Mouse (Mus musculus) forebrain, postnatal 0 days (tissue): ENCODE measurements around the gene Aif1. TPM values are rescaled to one million over a fixed set of nuclear protein-coding genes. Genes with fewer than 3 reads are reported as not detected.

Experiments used
- ATAC-seq: fragments of 200-750 bp; cut with Nextera tagmentation; 2 replicates; pipeline ENCODE4 v1.8.0; 2017; ENCODE audit warnings: mild to moderate bottlenecking, moderate library complexity
- DNase-seq: peaks from one replicate; pipeline ENCODE4 v3.0.0-alpha.2; 2015
- H3K27ac ChIP-seq: fragments of 300-500 bp; sonication (generic); 2 replicates; pipeline ENCODE4 v1.5.1; 2014; ENCODE audit warnings: low read depth, mild to moderate bottlenecking, antibody characterized with exemption, low read length, moderate library complexity, mixed read lengths
- H3K27me3 ChIP-seq: fragments of 300-500 bp; sonication (generic); 2 replicates; pipeline ENCODE4 v1.6.1; 2014; ENCODE audit warnings: mild to moderate bottlenecking, low read length, mixed read lengths; ENCODE audit not compliant: insufficient read depth
- H3K36me3 ChIP-seq: fragments of 300-500 bp; sonication (generic); 2 replicates; pipeline ENCODE4 v1.6.1; 2014; ENCODE audit warnings: mild to moderate bottlenecking, moderate library complexity; ENCODE audit not compliant: insufficient read depth
- H3K4me1 ChIP-seq: fragments of 300-500 bp; sonication (generic); 2 replicates; pipeline ENCODE4 v1.6.1; 2014; ENCODE audit warnings: antibody characterized with exemption; ENCODE audit not compliant: insufficient read depth
- H3K4me2 ChIP-seq: fragments of 300-500 bp; sonication (generic); 2 replicates; pipeline ENCODE4 v1.6.1; 2014; ENCODE audit warnings: low read depth, mild to moderate bottlenecking, moderate library complexity
- H3K4me3 ChIP-seq: fragments of 300-500 bp; sonication (generic); 2 replicates; pipeline ENCODE4 v1.5.1; 2014; ENCODE audit warnings: low read depth, low read length, mixed read lengths
- H3K9ac ChIP-seq: fragments of 300-500 bp; sonication (generic); 2 replicates; pipeline ENCODE4 v1.6.1; 2014; ENCODE audit warnings: mild to moderate bottlenecking
- H3K9me3 ChIP-seq: fragments of 300-500 bp; sonication (generic); 2 replicates; pipeline ENCODE4 v1.6.1; 2016; ENCODE audit warnings: low read length
- CTCF ChIP-seq: sonication (generic); IDR thresholded peaks from 2 replicates; pipeline ENCODE4 v1.5.1; 2016; ENCODE audit warnings: antibody characterized with exemption, control low read depth, low read depth
- WGBS: fragments of 180-500 bp; shearing (Covaris S2); extraction: QIAGEN DNeasy Blood & Tissue Kit; methylation state at CpG from one replicate; pipeline ENCODE4 v1.1.7; 2014; 5-methylcytosine and 5-hydroxymethylcytosine counted together
- polyA plus RNA-seq: library from polyadenylated mRNA; unstranded; fragments of >200 nt; fragmentation: Nextera tagmentation; extraction: Ambion mirVana; gene quantifications from 2 replicates; pipeline ENCODE4 v1.2.1, GENCODE M21; 2015
- total RNA-seq: library from RNA; depleted of rRNA; stranded (reverse); fragments of >200 nt; gene quantifications from 2 replicates; pipeline ENCODE4 v1.2.3, GENCODE M21; 2014

The Aif1 gene
- total and polyA plus RNA-seq, 2 experiments from 2014 or later: 1.9 to 8.4 TPM

DNA sequence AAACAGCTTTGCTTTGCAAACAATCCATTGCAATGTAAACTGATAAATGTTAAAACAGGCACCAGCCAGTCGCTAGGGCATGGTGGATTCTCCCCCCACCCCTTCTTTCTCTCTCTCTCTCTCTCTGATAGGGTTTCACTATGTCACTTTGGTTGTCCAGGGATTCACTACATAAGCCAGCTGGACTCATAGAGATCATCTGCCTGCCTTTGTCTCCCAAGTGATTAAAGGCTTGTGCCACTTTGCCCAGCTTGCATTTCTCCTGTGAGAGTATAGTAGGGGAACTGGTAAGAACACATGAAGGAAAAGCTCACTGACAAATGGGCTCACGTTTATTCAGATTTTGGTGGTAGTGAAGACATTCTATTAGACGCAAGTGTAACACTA lies 43.7 kb downstream of the Aif1 start:
- ATAC-seq: no peak
- Histone ChIP-seq H3K4me3 (no peak overlapping the region), H3K27ac (no peak overlapping the region), H3K9me3 (no peaks in the 10 kb centered on the region), H3K4me1 (peaks cover 8% of the 10 kb centered on the region), H3K4me2 (no peak overlapping the region), H3K9ac (no peak overlapping the region), H3K27me3 (no peaks in the 10 kb centered on the region), H3K36me3 (no peaks in the 10 kb centered on the region)
- 74% methylated on average over 3 of the region's 3 CpGs for WGBS
- no peak for TF ChIP-seq CTCF
- no peak for DNase-seq

DNA sequence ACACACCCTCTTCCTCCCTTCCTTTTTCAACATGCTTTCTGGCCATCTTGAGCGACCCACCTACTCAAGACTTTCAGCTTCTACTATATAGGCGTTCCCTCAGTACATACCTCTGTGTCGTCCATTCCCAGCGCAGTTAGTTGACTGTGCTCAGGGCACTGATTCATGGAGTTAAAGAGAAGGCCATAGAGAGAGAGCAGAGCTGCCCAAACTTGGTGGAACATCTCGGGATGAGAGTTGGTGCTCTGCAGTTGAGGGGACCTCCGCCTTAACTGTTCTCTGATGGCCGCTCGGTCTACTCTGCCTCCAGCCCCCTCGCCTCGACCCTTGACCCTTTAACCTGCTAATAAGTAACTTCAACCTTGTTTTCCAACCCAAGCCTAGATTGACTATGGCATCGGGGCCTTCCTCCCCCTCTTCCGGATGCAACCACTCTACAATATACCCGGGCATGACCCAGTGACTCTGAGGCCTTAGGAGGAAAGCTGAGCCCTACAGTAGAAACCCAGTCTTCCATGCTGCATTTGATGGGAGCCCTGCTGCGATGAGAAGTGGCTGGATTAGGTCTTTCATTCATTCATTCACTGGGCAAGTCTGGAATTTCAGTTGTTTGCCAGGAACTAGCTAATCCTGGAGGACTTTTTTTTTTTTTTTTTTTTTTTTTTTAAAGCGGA lies 44.2 kb downstream of the Aif1 start, which contains the start of gene Apom:
Gene Apom, minus strand, starts transcription at position 551 of the 674 bp plus-strand sequence.
- no peak for TF ChIP-seq CTCF
- no peak within 1 kb of the TSS for H3K27ac ChIP-seq
- no peaks in the 10 kb centered on the region for H3K36me3 ChIP-seq
- DNase-seq: no peak
- peaks cover 10% of the 10 kb centered on the region for H3K4me1 ChIP-seq
- no peak for ATAC-seq
- H3K9ac ChIP-seq: no peak within 1 kb of the TSS
- 82% methylated on average over 15 of the region's 15 CpGs for WGBS
- H3K4me2 ChIP-seq: no peak within 1 kb of the TSS
- no peaks in the 10 kb centered on the region for H3K9me3 ChIP-seq
- H3K4me3 ChIP-seq: no peak within 1 kb of the TSS
- no peaks in the 10 kb centered on the region for H3K27me3 ChIP-seq

DNA sequence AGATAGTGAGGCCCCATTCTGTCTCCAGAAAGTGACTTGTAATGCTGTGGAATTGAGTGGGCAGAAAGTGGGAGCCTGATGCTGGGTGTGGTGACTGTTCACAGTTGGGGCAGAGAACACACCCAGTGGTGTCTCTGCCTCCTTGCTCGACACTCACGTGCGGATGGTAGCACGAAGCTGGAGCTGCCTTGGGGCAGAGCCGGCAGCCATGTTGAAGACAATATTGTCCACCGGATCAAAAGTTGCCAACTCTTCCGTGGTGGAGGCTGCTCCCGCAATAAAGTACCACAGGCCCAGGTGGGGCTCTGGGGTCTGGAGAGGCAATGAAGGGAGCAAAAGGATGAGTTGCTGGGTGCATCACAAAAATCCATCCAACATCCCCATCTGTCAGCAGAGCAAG lies 44.8 kb downstream of the Aif1 start:
- Histone ChIP-seq H3K27me3 (no peaks in the 10 kb centered on the region), H3K4me1 (peaks cover 8% of the 10 kb centered on the region), H3K36me3 (no peaks in the 10 kb centered on the region), H3K9ac (no peak overlapping the region), H3K9me3 (no peaks in the 10 kb centered on the region), H3K27ac (no peak overlapping the region), H3K4me2 (no peak overlapping the region), H3K4me3 (no peak overlapping the region)
- TF ChIP-seq CTCF: no peak
- 90% methylated on average over 8 of the region's 8 CpGs for WGBS
- ATAC-seq (no peak), DNase-seq (no peak)

DNA sequence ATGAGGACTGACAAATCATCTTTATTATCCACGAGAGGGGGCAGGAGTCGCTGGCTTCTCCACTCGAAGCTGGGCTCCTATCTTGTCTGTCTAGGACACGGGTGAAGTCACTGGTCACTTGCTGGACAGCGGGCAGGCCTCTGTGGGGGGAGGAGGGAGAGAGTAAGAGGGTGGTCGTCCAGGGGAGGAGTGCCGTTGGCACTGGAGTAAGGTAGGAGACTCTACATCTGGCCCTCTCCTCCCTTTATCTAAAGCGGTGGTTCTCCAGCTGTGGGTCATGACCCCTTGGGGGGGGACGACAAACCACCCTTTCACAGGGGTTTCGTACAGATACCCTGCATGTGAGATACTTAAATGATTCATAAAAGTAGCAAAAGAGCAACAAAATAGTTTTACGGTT lies 46.9 kb downstream of the Aif1 start:
- Histone ChIP-seq H3K4me2 (no peak overlapping the region), H3K9ac (no peak overlapping the region), H3K36me3 (peaks cover 9% of the 10 kb centered on the region; the same call in 1 of the 2 replicates), H3K27me3 (no peaks in the 10 kb centered on the region), H3K4me1 (peaks cover 11% of the 10 kb centered on the region), H3K4me3 (no peak overlapping the region), H3K9me3 (no peaks in the 10 kb centered on the region), H3K27ac (no peak overlapping the region)
- 79% methylated on average over 11 of the region's 11 CpGs for WGBS
- no peak for ATAC-seq
- TF ChIP-seq CTCF: no peak
- DNase-seq: no peak

DNA sequence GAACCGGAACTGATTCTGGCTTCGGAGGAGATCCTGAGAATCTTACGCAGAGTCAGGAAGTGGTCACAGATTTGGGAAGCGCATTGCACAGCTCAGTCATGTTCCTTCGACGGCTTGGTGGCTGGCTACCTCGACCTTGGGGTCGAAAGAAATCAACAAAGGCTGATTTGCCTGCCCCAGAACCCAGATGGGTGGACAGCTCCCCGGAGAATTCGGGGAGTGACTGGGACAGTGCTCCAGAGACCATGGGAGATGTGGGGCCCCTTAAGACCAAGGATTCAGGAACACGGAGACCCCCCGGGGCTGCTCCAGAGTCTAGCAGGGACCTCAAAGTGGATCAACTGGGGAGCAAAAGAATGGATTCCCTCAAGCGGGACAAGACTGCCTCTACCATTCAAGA lies 48.9 kb downstream of the Aif1 start:
- Histone ChIP-seq H3K9ac (peak overlapping the region; percentile 81; the same call in 1 of the 2 replicates), H3K9me3 (no peaks in the 10 kb centered on the region), H3K4me3 (peak overlapping the region; percentile 63), H3K4me1 (peaks cover 11% of the 10 kb centered on the region), H3K27ac (no peak overlapping the region), H3K27me3 (no peaks in the 10 kb centered on the region), H3K4me2 (peak overlapping the region; percentile 86), H3K36me3 (peaks cover 9% of the 10 kb centered on the region; the same call in 1 of the 2 replicates)
- DNase-seq: no peak
- no peak for ATAC-seq
- WGBS: 71% methylated on average over 13 of the region's 13 CpGs
- no peak for TF ChIP-seq CTCF

DNA sequence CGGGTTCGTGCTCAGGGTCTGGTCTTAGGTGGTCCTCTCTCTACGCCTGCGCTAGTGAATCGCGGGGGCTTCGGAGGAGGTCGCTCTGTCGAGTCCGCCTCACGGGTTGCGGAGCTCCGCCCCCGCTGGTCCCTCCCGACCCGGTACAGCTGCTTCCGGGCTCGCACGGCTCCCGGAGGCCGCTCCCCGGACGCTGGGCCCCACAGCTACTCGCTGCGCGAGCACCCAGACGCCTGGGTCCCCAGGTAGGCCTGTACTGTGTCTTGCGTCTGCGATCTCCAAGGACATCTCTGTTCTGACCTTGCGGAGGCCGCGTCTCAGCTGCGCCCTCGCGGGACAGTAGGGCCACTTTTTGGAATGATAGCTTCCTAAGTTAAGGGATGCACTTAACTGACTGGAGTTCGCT lies 49.7 kb downstream of the Aif1 start, which contains the start of gene D17H6S53E:
Gene D17H6S53E, plus strand, starts transcription at position 168 of the 406 bp plus-strand sequence.
- no peak for TF ChIP-seq CTCF
- H3K36me3 ChIP-seq: peaks cover 9% of the 10 kb centered on the region; the same call in 1 of the 2 replicates
- ATAC-seq (peak; percentile 26), DNase-seq (peak; percentile 74)
- no peaks in the 10 kb centered on the region for H3K27me3 ChIP-seq
- H3K4me1 ChIP-seq: peaks cover 11% of the 10 kb centered on the region
- H3K4me2 ChIP-seq: peak within 1 kb of the TSS; percentile 86
- H3K9me3 ChIP-seq: no peaks in the 10 kb centered on the region
- peak within 1 kb of the TSS; percentile 63 for H3K4me3 ChIP-seq
- peak within 1 kb of the TSS; percentile 79 for H3K27ac ChIP-seq
- under 1% methylated on average over 36 of the region's 36 CpGs for WGBS
- peak within 1 kb of the TSS; percentile 81 for H3K9ac ChIP-seq

DNA sequence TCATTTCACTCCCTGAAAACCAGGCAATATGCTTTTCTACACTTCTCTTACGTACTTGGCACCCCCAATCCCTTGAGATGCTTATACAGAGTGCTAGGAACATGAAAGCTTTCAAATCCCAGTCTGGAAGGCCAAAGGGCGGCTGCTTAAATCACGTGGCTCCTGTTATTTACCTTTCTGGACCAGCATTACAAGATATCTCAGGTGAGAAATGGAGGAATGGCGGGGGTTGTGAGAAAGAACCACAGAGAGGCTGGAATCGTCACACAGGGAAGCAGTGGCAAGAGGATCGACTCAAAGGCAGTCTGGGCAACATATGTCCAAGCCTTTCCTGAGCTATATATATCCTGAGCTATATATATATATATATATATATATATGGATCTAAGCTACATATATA lies 50.3 kb downstream of the Aif1 start:
- Histone ChIP-seq H3K36me3 (peaks cover 9% of the 10 kb centered on the region; the same call in 1 of the 2 replicates), H3K9me3 (no peaks in the 10 kb centered on the region), H3K9ac (peak overlapping the region; percentile 81), H3K27ac (peak overlapping the region; percentile 79; the same call in 1 of the 2 replicates), H3K27me3 (no peaks in the 10 kb centered on the region), H3K4me3 (peak overlapping the region; percentile 63), H3K4me2 (peak overlapping the region; percentile 86), H3K4me1 (peaks cover 11% of the 10 kb centered on the region)
- ATAC-seq: no peak
- WGBS: 29% methylated on average over 6 of the region's 6 CpGs
- no peak for TF ChIP-seq CTCF
- DNase-seq: no peak
